Mouse (Mus musculus) inflammation-experienced regulatory T-cells, adult 6 months (primary cell): ENCODE data around the gene Rps6kl1. TPM values are rescaled to one million over a fixed set of nuclear protein-coding genes. Genes with fewer than 3 reads are reported as not detected.

Source experiments
- ATAC-seq: one replicate; pipeline ENCODE4 v1.8.0; 2017
- polyA plus RNA-seq, 3 experiments: library from polyadenylated mRNA; unstranded; fragments of 100-300 nt; shearing (Covaris generic); gene quantifications; one replicate each; pipeline ENCODE4 v1.2.1; 2017

The Rps6kl1 gene
- polyA plus RNA-seq, 3 experiments from 2014 or later, result 0.45 to 1.6 (median 0.72) TPM

- no peak for ATAC-seq
Measured at GRCm38 (mm10) chr12:85140036-85140701, 10.9 kb downstream of the Rps6kl1 start.

GRCm38 (mm10) chr12:85136627-85137026, 14.4 kb downstream of the Rps6kl1 start:
- no peak for ATAC-seq

- ATAC-seq, result no peak
Measured at GRCm38 (mm10) chr12:85135513-85136470, 15.3 kb downstream of the Rps6kl1 start.

- no peak for ATAC-seq
Measured at GRCm38 (mm10) chr12:85134043-85134794, 16.8 kb downstream of the Rps6kl1 start.

- no peak for ATAC-seq
Measured at GRCm38 (mm10) chr12:85131361-85131760, 19.7 kb downstream of the Rps6kl1 start.

- ATAC-seq, result no peak
Measured at GRCm38 (mm10) chr12:85129426-85129978, 21.6 kb downstream of the Rps6kl1 start.

- peak; percentile 68 for ATAC-seq
Measured at GRCm38 (mm10) chr12:85126986-85127603, 24.0 kb downstream of the Rps6kl1 start.

- no peak for ATAC-seq
Measured at GRCm38 (mm10) chr12:85124751-85125150, 26.3 kb downstream of the Rps6kl1 start.

- ATAC-seq, result no peak
Measured at GRCm38 (mm10) chr12:85123645-85124044, 27.4 kb downstream of the Rps6kl1 start.

- ATAC-seq, result peak; percentile 68
Measured at GRCm38 (mm10) chr12:85123108-85123530, 27.9 kb downstream of the Rps6kl1 start.

GRCm38 (mm10) chr12:85121806-85122459, 29.1 kb downstream of the Rps6kl1 start:
- no peak for ATAC-seq

- ATAC-seq, result no peak
Measured at GRCm38 (mm10) chr12:85115678-85116077, 35.4 kb downstream of the Rps6kl1 start.

- ATAC-seq, result no peak
Measured at GRCm38 (mm10) chr12:85113917-85114316, 37.1 kb downstream of the Rps6kl1 start.

GRCm38 (mm10) chr12:85113337-85113736, 37.7 kb downstream of the Rps6kl1 start:
- no peak for ATAC-seq

- ATAC-seq, result no peak
Measured at GRCm38 (mm10) chr12:85112550-85113251, 38.4 kb downstream of the Rps6kl1 start.

GRCm38 (mm10) chr12:85110698-85111592, 40.1 kb downstream of the Rps6kl1 start, which contains the start of the genes Prox2 and Dlst:
Prox2 (minus strand) TSS chr12:85110759.
Dlst (plus strand) TSS chr12:85110833.
- ATAC-seq, result peak; percentile 89

GRCm38 (mm10) chr12:85110011-85110697, 40.9 kb downstream of the Rps6kl1 start:
- ATAC-seq, result no peak

GRCm38 (mm10) chr12:85109426-85109825, 41.6 kb downstream of the Rps6kl1 start:
- no peak for ATAC-seq

GRCm38 (mm10) chr12:85108643-85109042, 42.4 kb downstream of the Rps6kl1 start:
- no peak for ATAC-seq
